Mouse (Mus musculus): Measurements from ENCODE around the gene Usp7.
"Not testable (repeated sequence)": the region's sequence is repeated elsewhere in the genome, so short reads cannot be mapped to it uniquely, and the experiment has no call there.

Usp7 gene

DNA sequence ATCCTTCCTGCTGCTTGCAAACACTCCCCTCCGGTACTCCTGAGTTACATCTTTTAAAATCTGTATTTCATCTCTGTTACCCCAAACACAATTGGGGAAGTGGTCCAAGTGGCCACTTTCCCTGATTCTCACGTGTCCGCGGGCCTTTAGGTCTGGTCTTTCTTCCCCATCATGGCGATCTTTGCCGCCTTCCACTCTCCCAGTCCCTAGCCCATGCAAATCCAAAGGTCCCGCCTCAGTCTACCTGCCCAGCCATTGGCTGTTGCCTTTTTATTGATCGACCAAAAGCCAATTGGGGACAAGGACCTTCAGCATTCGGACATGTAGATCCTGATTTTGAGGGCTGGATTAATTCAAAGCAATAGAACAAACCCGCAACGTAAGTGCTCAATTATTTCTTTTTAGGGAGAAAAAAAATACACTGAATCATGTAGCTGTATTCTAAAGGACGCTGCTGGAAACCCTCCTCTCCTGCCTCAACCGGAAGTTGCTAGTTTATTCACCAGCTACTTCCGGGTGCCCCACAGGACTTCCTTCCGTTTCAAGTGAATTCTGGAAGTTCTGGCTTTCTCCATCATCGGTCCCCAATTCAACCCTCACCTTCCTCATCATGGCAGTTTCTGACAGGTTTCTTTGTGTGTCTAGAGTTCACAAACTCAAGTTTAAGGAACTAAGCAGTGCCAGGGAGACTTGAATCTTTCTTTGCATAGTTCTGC is 8.8 kb downstream of the Usp7 start:
- no peak for DNase-seq (ENCODE audit: extremely low read depth, insufficient read length, low spot score)

- no peak for DNase-seq (ENCODE audit: extremely low read depth, insufficient read length, low spot score)
Observed at GRCm38 (mm10) chr16:8781660-8782059, 10.4 kb downstream of the Usp7 start.

- DNase-seq (ENCODE audit: extremely low read depth, insufficient read length, low spot score): no peak
Observed at GRCm38 (mm10) chr16:8781191-8781590, 10.9 kb downstream of the Usp7 start.

GRCm38 (mm10) chr16:8780187-8780586 is 11.9 kb downstream of the Usp7 start:
- DNase-seq (ENCODE audit: extremely low read depth, insufficient read length, low spot score): no peak

DNA sequence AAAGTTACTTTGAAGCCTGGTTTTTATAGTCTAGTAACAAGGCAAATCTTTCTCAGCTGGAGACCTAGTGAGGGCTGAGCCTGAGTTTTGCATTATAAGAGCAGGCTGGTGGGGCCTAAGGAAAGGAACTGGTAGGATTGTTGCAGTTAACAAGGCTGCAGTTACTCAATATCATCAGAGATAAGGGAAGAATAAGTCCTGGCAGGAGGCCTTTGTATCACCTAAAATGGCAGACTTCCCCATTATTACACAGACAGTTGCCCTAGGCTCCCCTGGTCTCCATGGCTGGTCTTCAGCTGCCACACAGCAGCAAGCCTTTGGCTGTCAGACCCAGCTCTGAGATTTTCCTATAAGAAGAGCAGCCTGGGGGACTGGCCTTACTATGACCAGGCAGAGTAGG is 13.4 kb downstream of the Usp7 start:
- no peak for DNase-seq (ENCODE audit: extremely low read depth, insufficient read length, low spot score)

GRCm38 (mm10) chr16:8777202-8777601 is 14.9 kb downstream of the Usp7 start:
- no peak for DNase-seq (ENCODE audit: extremely low read depth, insufficient read length, low spot score)

DNA sequence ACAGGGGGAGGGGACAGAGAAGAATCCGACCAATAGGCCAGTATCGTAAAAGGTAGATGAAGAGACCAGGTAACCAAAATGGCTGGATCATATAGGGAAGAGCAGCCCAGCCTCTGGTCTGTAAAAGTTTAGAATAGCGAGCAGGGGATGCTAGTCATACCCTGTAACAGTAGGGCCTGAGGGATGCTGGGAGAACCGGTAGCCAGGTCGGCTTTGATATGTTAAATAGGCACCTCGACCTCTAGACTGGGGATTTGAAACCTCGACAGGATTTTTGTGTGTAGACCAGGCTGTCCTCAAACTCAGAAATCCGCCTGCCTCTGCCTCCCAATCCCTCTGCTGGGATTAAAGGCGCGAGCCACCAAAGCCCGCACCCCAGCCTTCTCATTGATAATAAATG is 15.5 kb downstream of the Usp7 start:
- no peak for DNase-seq (ENCODE audit: extremely low read depth, insufficient read length, low spot score)

- no peak for DNase-seq (ENCODE audit: extremely low read depth, insufficient read length, low spot score)
Observed at GRCm38 (mm10) chr16:8771086-8771485, 21.0 kb downstream of the Usp7 start.

DNA sequence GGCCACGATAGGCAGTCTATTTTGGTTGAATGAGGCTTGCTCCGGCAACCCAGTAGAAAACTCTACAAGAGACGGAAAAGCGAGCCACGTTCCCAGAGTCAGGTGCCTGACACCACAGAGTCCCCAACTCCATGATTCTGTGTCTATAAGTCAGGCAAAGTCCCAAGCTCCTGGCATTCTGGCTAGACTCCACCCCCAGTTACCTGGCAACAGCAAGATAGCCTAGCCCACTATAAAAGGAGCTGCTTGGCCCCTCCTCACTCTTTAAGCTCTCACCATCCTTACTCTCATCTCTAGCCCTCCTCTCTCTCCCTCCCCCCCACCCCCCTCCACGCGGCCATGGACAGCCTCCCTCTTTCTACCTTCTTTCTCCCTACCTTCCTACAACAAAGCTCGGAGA is 21.8 kb downstream of the Usp7 start:
- not testable (repeated sequence) for DNase-seq (ENCODE audit: extremely low read depth, insufficient read length, low spot score)

DNA sequence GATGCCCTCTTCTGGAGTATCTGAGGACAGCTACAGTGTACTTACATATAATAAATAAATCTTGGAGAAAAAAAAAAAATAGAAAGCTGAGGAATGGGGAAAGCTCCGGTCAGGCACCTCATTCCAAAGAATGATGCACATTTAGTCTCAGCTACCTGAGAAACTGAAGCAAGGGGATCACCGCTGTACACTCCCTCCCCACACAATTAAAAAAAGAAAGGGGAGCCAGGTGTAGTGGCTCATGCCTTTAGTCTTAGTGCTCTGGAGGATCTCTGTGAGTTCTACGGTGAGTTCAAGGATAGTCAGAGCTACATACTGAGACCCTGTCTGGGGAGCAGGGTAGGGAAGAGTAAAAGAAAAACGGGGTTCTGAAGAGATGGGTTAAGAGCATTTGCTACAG is 22.6 kb downstream of the Usp7 start:
- DNase-seq (ENCODE audit: extremely low read depth, insufficient read length, low spot score): peak; percentile 29

GRCm38 (mm10) chr16:8769065-8769464 is 23.0 kb downstream of the Usp7 start:
- peak; percentile 75 for DNase-seq (ENCODE audit: extremely low read depth, insufficient read length, low spot score)

DNA sequence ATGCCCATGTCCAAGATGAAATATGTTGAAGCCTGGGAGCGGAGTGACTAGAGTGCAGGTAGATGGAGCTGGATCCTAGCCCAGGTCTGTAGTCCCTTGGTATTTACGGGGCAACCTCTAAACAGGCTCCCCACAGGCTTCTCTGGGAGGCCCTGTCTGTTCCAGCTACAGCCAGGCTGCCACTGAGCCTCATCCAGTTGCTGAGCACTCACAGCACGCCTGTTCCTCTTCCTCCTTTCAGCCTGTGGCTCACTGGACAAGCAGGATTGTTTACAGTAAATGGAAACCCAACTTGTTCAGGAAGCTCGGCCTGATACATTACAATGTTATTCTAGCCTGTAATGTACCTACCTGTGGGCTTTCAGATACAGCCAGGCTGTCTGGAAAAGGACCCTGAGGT is 23.5 kb downstream of the Usp7 start:
- DNase-seq (ENCODE audit: extremely low read depth, insufficient read length, low spot score): no peak

GRCm38 (mm10) chr16:8768071-8768470 is 24.0 kb downstream of the Usp7 start:
- no peak for DNase-seq (ENCODE audit: extremely low read depth, insufficient read length, low spot score)

- no peak for DNase-seq (ENCODE audit: extremely low read depth, insufficient read length, low spot score)
Observed at GRCm38 (mm10) chr16:8767133-8768052, 24.7 kb downstream of the Usp7 start.

- DNase-seq (ENCODE audit: extremely low read depth, insufficient read length, low spot score): no peak
Observed at GRCm38 (mm10) chr16:8766196-8766595, 25.9 kb downstream of the Usp7 start.

DNA sequence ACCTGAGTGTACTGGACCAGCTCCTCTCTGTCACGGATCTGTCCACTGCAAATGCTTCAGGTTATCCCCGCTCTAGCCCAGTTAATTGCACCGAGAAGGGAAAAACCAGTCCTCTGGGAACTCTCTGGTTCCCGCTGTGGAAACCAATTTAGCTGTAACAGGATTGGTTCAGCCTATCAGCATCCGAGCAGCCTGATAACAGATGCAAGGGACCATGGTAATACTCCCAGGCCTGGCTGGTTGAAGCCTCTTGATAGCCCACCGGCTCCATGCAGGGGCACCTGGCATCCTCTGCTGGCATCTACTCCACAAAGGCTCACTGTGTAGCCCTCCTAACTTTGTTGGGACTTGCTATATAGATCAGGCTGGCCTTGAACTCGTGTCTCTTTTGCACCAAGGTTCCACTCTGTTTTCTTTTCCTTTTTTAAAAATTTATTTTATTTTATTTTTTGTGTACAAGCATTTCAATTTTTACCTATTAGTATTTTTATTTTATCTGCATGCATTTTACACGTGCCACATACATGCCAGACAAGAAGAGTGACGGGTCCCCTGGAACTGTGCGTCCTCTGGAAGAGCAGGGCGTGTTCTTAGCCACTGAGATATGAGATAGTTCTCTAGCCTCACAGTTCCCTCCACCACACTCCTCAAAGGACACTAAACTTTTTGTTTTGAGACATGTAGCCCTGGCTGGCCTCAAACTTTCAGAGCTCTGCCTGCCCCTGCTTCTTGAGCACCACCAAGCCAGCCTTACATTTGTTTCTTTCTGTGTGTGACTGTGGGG is 27.8 kb downstream of the Usp7 start:
- DNase-seq (ENCODE audit: extremely low read depth, insufficient read length, low spot score): no peak

- no peak for DNase-seq (ENCODE audit: extremely low read depth, insufficient read length, low spot score)
Observed at GRCm38 (mm10) chr16:8763028-8763427, 29.1 kb downstream of the Usp7 start.

DNA sequence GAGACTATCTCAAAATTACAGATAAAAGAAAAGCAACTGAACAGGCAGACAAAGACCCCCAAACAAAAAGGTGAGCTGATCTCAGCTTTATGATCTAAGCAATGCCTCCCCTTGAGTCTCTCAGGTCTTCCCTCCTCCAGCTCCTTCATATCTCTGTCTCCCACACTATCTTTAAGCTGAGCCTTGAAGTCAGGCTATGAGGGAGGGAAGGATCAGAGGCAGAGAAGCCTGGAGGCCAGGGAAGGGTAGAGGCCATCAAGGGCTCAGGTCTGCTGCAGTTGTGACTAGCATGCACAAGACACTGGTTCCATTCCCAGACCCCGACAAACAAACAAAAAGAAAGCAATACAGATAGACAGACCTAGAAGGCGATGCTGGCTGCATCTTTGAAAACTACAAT is 30.2 kb downstream of the Usp7 start:
- DNase-seq (ENCODE audit: extremely low read depth, insufficient read length, low spot score): no peak

DNA sequence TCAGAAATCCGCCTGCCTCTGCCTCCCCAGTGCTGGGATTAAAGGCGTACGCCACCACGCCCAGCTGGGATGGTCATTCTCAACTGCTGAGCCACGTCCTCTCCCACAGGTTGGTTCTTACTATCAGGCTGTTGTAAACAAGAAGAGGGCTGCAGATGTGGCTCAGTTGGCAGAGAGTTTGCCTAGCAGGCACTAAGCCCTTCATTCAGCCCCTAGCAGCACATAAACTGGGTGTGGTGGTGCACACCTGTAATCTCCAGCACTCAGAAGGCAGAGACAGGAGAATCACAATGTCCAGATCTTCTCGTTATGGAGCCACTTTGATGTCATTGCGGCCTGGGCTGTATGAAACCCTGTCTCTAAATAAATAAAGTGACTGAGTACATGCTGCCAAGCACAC is 31.1 kb downstream of the Usp7 start:
- no peak for DNase-seq (ENCODE audit: extremely low read depth, insufficient read length, low spot score)

- DNase-seq (ENCODE audit: extremely low read depth, insufficient read length, low spot score): no peak
Observed at GRCm38 (mm10) chr16:8758979-8759378, 33.1 kb downstream of the Usp7 start.

DNA sequence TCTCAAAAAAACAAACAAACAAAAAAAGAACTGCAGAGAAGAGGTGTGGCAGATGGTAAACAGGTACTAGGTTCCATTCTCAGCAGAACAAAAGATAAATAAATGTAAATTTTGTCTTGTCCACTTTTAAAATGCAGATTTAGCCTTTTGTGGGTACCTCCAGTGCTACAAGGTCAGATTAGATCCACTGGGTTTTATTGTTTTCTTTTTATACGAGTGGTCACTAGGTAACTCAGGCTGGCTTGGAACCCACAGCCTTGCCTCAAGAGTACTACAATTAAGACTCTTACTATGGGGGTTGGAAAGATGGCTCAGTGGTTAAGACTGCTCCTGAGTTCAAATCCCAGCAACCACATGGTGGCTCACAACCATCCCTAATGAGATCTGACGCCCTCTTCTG is 33.9 kb downstream of the Usp7 start:
- no peak for DNase-seq (ENCODE audit: extremely low read depth, insufficient read length, low spot score)

Measured in 3134 (cell line).